Mouse (Mus musculus) ovary, postnatal 10 days (tissue): ENCODE measurements around the gene Elf4.
"Not testable (repeated sequence)": the region's sequence is repeated elsewhere in the genome, so short reads cannot be mapped to it uniquely, and the experiment has no call there.

Source experiments
- DNase-seq: peaks from one replicate; pipeline ENCODE4 v3.0.0; 2022; ENCODE audit warnings: low spot score

Gene Elf4

GRCm38 (mm10) chrX:48436082-48436481 is 26.9 kb downstream of the Elf4 start:
- DNase-seq = not testable (repeated sequence)

DNA sequence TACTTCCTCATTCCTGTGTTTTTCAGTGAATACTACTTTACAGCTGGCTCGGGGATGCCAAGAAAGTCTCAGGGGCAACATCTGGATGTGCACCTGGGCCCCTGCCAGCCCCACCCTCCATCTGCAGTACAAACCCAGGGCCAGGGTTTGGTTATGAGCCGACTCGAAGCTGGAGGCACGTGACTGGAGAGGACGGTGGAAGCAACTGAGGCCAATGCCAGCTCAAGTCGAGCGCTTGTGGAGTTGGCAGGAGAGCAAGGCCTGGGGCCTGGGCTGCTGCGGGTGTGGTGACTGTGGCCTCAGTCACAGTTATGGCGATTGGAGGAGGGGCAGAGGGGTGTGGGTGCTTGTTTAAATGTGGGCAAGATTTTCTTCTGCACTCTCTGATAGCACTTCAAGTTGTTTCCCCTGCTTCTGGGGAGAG is 27.4 kb downstream of the Elf4 start:
- DNase-seq = no peak

- DNase-seq = no peak
Observed at GRCm38 (mm10) chrX:48434251-48434650, 28.7 kb downstream of the Elf4 start.

DNA sequence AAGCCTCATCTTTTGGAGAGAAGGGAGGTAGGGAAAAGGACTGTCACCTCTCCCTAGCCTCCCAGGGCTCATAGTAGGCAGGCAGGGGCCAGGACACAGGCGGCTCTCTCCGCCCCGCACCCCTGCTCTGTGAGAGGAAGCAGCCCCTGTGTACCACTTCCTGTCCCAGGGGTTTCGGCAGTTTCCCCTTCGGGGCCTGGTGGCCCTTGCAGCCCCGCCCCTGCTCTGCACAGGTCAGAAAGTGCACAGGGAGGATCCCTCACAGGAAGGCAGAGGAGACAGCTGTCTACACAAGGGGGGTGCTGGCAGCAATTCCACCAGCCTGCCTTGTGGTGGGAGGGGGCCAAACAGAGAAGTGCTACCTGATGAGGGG is 29.4 kb downstream of the Elf4 start:
- no peak for DNase-seq

- DNase-seq = no peak
Observed at GRCm38 (mm10) chrX:48432599-48433526, 30.1 kb downstream of the Elf4 start.

- no peak for DNase-seq
Observed at GRCm38 (mm10) chrX:48429538-48429937, 33.4 kb downstream of the Elf4 start.

GRCm38 (mm10) chrX:48429100-48429499 is 33.8 kb downstream of the Elf4 start:
- no peak for DNase-seq

DNA sequence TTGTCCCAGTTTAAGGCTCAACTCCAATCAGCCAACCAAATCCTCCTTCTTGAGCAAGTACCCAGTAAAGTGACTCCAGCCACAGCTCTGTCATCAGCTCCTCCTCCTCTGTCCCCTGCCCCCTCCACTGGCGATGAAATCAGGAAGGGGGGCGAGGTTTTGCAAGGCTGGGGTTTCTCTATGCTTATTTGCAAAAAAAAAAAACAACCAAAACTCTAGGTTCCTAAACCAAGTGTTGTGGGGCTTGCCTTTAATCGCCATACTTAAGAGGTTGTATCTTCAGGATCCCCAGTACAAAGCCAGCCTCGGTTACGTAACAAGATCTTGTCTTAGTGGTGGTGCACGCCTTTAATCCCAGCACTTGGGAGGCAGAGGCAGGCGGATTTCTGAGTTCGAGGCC is 34.3 kb downstream of the Elf4 start:
- DNase-seq = no peak

- no peak for DNase-seq
Observed at GRCm38 (mm10) chrX:48428241-48428640, 34.7 kb downstream of the Elf4 start.

GRCm38 (mm10) chrX:48425280-48425679 is 37.7 kb downstream of the Elf4 start:
- DNase-seq = no peak

DNA sequence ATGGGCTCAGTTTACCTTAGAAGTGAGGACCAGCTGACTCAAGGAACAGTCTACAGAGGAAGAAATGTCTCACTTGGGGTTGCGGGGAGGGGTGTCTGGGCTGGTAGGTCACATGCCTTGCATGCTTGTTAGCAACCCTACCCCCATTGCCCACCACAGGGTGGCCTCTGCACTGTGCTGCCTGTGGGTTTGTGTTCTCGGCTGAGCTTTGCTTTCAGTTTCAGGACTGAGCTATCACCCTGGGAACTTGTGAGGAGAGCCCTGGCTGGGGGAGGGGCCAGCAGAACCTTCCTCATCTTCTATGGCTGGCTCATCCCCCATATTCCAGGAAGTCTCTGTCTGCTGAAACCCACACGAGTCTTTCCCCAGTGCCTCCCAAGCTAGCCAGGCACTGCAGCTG is 38.3 kb downstream of the Elf4 start:
- no peak for DNase-seq

DNA sequence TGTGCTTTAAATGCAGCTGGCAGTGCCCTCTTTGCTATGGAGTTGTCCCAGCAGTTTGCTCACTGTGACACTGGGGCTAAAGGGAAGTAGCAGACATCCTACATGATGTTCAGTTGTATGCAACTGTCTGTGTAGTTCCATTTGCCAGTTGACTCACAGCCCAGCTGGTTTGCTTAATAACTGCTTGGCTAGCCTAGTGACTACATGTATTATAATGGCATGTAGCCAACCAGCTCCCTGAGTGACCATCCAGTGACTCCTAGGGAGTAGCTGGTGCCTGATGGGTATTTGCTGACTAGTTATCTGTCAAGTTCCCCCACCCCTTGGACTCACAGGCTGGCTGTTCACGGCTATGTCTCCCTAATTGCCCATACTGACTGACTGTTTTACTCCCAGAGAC is 39.3 kb downstream of the Elf4 start:
- no peak for DNase-seq

DNA sequence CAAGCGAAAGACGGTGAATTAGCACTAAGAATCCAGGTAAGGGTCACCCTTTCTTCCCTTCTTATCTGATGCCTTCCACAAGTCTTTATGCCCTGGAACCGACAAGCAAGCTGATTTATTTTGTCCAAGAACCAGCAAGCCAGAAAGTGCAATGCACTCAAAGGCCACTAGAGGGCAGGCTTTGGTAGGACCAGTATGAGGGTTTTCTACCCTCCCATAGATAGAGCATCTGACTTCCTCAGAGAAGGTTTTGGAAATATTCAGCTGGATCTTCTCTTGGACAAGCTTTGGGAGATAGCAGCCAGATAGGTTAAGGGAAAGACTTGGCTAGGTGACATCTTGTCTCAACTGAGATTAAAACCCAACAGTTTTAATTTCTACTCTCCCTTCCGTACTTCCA is 39.9 kb downstream of the Elf4 start:
- peak; percentile 33 for DNase-seq

DNA sequence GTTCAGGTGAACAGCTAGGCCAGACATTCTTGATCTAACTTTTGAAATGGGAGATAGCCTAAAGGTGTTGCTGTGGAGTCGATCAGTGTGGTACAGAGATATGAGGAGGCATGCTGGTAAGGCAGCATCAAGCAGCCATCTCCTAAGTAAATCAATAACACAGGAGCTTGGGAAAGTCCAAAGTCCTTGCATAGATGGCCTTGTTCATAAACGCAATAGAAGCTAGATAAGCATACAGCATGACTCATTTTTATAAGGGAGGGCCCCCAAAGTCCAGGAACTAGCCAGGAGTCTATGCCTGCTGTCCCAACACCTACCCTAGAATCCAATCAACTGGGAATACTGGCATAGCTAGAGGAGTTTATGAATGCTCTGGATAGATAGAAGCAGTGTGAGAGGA is 44.5 kb downstream of the Elf4 start:
- DNase-seq = no peak

GRCm38 (mm10) chrX:48414291-48414690 is 48.6 kb downstream of the Elf4 start:
- DNase-seq = no peak

DNA sequence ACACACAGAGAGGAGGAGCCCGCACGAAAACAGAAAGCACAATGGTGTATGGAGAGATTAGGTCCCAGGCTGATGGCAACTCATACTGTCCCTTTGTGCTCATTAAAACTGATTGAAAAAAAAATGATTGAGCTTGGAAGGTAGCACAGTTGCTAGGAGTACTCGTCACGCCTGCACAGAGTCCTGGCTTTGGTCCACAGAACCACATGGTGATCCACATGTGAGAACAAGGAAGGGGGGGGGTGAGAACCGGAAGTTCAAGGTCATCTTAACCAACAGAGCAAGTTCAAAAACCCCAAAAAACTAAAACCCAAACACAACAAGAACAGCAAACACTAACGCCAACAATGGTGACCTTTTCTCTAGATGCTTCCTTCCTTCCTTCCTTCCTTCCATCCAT is 50.3 kb downstream of the Elf4 start:
- no peak for DNase-seq

GRCm38 (mm10) chrX:48410388-48410776 is 52.5 kb downstream of the Elf4 start:
- no peak for DNase-seq

- DNase-seq = peak; percentile 81
Observed at GRCm38 (mm10) chrX:48409611-48410387, 53.1 kb downstream of the Elf4 start.

GRCm38 (mm10) chrX:48405141-48405540 is 57.8 kb downstream of the Elf4 start:
- no peak for DNase-seq

DNA sequence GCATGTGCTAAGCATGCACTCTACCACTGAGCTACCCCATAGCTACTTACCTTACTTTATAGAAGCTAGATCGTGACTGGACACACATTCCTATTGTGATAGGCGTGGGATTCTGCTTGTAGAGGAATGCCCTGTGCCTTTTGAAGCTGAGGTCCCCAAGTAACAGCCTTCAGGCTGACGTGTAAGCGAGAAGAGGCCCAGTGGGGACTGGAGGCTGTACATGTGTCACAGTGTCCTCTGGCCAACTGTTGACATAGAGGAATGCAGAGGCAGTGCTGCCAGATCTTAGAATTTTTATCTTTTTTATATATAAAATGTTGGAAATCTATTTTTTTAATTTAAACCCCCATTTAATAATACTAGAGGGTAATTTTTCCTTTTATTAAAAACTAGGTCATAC is 62.9 kb downstream of the Elf4 start:
- DNase-seq = no peak

DNA sequence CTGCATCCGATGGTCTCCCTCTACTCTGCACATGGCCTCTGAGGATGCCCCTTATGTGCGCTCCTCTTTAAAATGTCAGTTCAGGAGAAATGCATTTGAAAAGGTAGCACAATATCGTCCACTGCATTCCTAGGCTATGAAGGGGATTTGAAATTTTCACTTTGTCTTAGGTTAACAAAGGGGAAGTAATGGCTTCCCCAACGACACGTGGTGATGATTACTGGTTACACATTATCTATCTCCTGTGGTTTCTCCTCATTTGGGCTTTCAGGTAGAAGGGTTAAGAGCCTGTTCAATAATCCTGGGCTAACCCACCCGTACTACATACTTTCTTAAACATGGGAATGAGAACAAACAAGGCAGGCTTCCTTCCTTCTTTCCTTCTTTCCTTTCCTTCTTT is 73.6 kb downstream of the Elf4 start:
- DNase-seq = no peak

DNA sequence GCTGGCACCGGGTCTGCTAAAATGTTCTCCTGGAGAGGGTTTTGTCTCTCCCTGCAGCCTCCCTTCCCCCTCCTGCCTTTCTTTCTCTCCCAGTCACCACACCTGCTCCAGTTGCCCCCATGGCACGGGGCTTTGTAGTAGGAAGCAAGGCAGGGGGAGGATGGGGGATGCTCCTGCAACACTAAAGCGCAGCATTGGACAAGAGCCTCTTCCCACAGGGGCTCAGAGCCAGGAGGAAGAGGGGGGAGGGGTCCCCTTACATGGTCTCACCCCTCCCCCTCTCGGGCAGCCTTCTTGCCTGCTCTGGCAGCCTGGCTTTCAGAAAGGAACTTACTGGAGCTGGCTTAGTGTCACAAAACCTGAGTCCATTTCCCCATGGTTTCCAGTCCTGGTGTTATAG is 77.0 kb downstream of the Elf4 start:
- DNase-seq = no peak

GRCm38 (mm10) chrX:48383643-48384042 is 79.3 kb downstream of the Elf4 start:
- peak; percentile 18 for DNase-seq
